Mouse (Mus musculus): Measurements from ENCODE around the gene Igsf21. TPM values are rescaled to one million over a fixed set of nuclear protein-coding genes. Genes with fewer than 3 reads are reported as not detected.
A peak's percentile ranks its signal among the peaks of the same experiment; 100 is the strongest.

The Igsf21 gene
- under 1 TPM; 0.12 to 0.29 TPM for total RNA-seq (2021)
- long read RNA-seq, experiment 1 = 0 reads
- long read RNA-seq, experiment 2 = 0 reads

DNA sequence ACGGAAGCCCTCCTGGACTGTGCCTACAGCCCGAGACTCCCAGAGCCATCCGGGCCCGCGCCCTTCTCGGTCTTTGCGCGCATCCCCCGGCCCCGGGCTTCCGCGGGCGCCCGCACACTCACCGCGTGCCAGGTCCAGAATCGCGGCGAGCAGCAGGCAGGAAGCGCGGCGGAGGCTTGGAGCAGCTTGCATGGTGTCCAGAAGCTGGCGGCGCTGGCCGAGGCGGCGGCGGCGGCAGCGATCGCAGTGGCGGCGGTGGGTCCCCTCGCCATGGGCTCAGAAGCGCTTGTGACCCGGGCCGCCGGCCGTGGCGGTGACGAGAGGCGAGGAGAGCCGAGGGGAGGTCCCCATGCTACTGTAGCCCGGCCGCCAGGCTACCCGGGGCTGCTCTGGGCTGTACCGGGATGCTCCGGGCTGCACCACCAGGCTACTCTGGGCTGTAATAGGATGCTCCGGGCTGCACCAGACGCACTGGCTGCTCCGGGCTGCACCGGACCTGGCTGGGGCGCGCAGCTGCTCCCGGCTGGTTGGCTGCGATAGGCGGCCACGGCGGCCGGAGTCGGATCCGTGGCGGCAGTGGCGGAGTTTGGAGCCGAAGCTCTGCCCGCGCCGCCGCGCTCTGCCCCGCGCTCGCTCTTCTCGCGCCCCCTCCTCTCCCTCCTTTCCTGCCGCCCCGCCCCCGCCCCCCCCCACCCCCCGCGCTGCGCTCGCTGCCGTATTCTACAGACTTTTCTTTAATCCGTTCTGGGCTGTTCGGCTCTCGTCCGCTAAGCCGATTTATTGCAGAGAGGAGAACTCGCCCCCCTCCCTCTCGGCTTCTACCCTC is at the start of gene Igsf21:
Gene Igsf21, minus strand, starts transcription at position 605 of the 826 bp plus-strand sequence.
- DNase-seq = peak; percentile 29

DNA sequence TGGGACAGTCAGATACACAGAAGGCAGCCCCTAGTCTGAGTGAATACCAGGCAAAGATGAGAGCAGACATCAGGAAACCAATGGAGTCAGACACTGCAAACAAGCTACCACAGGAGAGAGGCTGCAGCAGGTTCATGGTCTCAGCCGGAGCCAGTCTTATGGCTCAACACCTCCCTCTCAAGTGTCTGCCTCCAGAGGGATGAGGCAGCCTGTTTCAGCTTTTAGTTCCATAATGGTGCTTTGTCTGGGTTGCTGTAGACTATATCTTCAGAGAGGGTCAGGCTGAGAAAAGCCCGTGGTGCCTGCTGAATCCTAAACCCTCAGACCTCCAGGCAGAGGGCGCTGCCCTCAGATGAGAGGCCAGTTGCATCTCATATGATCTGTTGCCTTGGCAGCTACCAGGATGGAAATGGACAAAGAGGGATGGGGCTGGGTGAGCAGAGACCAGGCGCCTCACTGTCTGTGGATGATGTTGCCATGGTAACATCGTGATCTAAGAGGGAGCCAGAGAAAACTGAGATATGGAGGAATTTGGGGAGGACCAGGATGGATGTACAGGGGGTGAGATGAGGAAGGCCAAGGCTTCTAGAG is 39.2 kb upstream of the Igsf21 start:
- DNase-seq = no peak

DNA sequence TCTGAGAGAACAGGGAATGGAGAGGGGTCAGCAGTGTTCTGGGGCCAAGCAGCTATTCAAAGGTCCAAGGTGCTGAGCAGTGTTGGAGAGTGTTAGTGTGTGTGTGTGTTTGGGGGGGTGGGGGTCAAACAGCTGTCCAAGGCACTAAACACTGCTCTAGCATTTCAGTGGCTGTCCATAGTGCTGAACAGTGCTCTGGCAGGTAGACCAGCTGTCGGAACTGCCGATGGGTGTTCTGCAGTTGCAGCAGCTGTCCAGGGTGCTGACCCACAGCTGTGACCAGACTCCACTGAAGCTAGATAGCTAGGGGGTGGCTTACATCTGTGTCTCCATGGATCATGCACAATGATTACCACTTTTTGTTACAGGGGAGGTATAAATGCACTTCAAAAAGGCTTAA is 36.8 kb upstream of the Igsf21 start:
- DNase-seq = peak; percentile 54

DNA sequence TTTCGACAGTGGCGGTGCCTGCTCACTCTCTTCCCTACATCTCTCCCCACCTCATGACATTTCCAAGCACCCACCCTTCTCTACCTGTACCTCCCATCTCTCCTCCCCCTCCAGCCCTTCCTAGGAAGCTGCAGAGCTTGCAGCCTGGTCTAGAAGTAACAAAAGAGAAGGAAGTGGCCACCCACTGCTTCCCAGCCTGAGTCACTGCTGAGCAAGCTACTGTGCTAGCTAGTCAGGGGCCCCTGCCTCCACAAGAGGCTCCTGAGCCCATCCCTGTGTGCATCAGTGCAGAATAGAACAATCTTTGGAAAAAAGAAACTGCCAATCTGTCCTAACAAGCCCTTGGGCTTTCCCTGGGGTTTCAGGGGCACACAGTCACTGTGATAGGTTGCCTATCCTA is 31.7 kb upstream of the Igsf21 start:
- no peak for DNase-seq

DNA sequence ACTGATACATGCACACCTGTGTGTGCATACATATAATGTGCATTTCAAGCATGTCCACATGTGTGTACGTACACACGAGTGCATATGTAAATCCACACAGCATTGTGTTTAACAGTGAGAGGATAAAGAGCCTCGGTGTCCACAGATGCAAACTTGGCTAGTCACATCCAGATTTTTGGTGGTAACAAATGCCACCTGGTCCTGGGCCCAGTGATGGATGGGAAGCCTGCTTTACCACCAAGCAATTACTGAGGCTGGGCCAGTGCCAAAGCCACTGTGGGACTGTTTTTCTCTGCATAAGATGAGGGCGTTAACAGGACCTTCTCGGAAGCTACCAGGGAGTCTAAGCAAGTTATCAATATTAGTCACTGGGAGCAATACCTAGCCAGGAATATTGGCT is 25.3 kb upstream of the Igsf21 start:
- no peak for DNase-seq

DNA sequence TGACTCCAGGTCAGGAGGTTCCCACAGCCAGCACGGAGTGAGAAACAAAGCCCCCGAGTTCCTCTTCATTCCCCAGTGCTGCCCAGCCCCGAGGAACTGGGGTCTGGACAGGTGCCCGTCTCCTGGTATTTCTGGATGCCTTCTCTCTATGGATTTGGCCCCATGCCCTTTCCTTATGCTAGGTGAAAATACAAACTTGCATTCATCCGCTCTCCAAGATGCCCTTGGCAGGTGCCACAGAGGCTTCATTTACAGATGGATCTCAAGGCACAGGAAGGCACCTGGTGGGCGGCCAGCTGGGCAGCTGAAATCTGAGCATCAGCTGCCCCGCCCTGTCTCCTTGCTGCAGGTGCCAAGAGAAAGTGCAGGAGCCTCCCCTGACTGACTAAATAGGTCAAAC is 23.9 kb upstream of the Igsf21 start:
- DNase-seq = no peak

DNA sequence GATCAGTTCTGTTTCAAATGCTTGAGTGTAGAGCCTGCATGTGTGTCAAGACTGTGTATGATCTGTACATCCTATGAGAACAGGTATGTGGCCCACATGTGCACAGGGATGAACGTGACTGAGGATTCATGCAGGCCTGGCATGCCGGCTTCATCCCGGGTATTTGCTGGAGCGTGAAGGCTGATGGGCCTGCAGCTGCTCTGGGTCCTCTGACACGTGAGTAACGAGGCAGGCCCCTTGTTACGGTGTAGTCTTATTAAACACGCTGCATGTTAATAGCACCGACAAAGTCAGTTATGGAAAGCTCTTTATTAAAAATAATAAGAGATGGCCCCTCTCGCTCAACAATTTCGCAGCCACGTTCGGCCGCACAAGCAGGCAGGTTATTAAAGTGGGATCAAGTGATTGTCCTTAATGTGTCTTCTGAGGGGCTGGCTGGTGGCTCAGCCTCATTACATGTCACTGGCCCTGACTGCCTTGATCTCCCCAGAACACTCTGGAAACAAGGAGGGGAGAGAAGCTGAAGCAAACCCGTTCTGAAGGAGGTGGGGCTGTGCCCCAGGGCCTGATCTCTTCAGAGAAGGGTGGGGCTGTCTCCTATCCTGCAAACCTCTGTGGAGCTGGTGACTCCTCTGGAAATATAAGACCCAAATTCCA is 22.7 kb upstream of the Igsf21 start:
- no peak for DNase-seq

DNA sequence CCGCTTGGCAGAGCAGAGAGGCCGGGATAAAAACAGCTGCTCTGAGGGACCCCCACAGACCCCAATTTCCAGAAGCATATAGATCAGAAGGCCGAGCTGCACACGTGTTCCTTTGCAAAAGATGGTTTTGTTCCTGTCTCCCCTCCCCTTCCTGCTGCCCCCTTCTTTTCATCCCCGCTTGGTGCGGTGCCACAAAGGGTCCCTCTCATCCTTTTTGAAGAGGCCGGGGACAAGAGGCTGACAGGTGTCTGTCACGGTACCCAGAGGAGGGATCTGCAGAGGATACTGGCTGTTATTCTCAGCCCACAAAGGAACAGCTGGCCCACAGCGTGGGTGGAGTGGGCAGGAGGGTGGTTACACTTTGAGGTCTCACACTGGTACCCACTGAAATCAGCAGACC is 21.3 kb upstream of the Igsf21 start:
- no peak for DNase-seq

DNA sequence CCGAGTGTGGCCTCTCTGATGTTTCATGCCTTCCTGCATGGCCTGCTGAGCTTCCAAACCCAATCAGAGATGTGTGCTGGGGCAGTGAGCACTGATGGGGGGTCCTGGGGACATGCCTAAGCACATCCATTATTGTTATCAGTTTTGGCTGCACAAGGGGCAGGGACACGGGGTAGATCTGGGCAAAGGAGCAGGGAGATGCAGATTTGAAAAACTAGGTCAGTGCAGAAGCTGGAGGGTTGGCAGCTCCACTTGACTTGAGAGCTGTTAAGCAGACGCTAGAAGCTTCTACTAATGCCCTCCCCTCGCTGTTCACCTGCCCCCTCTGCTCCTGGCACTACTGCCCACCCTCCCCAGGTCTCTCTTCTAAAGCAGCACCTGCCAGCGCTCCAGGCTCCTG is 20.5 kb upstream of the Igsf21 start:
- DNase-seq = no peak

DNA sequence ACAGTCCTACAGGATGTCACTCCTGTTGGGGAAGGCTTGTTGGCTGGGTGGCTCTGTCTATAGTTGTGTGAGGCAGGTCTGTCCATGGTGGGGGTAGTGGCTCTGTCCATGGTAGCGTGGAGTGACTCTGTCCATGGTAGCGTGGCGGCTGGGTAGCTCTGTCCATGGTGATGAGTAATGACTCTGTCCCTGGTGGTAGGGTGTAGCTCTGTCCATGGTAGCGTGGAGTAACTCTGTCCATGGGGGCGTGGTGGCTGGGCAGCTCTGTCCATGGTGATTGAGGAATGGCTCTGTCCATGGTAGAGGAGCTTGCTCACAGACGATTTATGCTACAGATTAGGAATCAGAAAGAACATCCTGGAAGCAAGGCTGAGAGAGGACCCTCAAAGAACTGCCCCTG is 12.4 kb upstream of the Igsf21 start:
- peak; percentile 36 for DNase-seq

DNA sequence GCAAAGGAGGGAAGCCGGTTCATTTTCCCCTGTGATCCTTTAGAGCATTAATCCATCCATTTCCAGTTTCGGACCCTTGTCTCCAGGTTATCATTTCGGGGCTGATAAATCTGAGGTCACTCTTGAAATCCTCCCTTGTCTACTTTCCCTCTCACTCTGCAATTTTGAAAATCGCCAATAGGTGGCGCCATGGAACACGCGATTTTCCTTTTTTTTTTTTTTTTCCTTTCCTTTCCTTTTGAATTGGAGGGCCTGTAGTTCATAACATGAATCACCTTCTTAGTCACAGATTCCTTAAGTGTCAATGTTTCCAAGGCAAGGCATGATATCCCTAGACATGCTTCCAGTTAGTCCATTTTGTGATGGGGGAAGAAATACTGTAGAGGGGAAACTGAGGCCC is 5.8 kb upstream of the Igsf21 start:
- no peak for DNase-seq

DNA sequence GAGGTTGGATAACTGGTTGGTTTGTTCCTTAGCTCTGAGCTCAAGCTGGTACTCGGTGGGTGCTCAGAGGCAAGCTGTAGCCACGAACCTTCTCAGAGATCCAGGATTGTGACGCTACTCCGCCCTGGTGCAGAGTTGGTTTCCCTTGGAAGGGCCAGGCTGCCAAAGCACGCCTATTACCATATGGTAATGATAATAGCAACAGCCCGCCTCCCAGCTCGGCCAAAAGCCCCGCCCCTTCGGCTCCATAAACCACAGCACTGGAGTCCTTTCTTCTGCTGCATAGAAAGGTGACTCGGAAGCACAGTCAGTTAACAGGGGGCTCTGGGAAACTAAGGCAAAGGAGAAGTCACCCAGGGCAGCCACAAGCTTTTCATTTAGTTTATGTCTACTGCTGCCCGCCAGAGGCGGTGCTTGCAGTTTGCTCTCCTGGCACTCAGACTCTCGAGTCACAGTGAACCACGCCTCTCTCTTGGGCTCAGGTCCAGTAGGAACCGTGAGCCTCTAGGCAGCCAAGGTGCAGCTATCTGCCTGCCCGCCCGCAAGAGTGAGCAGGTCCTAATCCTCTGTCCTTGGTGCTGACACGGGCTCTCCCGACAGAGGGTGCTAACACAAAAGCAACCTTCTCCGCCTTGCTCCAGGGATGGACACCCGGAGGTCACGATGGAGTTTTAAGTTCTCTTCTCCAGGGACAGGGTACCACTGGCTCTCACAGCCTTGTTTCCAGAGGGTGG is 2.6 kb upstream of the Igsf21 start:
- no peak for DNase-seq

DNA sequence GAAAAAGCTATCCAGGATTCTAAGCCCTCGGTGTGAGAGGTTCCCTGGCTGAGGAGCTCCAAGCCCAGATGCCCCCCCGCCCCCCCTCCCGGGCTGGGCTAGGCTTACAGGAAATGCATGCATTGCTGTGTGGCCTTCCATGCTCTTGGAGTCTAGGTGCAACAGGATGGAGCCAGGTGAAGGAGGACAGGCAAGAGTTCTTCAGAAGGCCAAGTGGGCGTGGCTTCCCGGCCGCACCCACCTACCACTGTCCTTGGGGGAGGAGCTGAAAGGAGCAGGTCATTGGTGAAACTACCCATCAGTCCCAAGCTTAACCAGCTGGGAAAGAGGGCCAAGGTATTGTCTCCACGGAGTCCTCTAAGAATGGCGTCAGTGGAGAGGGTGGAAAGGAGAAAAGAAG is 1.8 kb upstream of the Igsf21 start:
- DNase-seq = no peak

DNA sequence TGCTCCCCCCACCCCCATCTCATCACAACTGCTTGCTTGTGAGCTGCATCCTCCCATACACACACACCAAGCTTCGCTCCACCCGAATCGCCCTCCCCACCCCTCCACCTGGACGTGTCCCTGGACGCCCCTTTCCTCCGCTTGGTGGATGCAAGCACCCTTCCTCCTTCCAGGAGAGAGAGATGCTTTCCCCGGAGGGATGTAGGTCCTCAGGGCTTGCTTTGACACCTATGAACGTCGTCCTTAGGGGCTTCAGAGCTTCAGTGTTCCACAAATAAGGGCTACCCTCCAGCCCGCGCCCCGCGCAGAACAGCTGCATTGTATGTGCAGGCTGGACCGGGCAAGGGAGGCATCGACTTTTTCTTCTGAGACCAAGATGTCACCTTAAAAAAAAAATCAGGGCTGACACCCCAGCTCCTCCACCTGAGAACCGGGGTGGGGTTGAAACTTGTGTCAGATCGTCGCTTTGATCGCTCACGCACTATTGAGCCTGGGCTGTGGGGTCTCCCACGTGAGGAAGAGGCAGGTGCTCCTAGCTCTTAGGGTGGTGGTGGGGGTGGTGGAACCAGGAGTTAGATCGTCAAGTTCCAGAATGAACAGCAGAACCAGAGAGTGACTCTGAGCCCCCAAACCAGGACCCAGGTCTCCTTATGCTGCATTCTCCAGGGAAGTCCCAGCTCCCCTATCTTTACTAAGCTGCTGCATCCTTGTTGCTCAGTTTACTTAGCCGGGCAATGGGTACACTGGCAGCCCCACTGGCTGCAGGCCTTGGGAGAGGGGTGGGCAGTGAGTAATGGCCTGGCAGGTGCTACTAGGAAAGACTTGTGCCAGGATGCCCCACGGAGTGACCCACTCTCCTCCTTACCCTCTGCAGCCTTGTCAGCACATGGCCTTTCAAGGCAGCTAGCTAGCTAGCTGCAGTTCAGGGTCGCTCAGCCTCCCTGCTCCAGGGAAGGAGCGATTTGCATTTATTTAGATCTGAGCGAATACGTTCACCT is 721 bp upstream of the Igsf21 start:
- DNase-seq = no peak

DNA sequence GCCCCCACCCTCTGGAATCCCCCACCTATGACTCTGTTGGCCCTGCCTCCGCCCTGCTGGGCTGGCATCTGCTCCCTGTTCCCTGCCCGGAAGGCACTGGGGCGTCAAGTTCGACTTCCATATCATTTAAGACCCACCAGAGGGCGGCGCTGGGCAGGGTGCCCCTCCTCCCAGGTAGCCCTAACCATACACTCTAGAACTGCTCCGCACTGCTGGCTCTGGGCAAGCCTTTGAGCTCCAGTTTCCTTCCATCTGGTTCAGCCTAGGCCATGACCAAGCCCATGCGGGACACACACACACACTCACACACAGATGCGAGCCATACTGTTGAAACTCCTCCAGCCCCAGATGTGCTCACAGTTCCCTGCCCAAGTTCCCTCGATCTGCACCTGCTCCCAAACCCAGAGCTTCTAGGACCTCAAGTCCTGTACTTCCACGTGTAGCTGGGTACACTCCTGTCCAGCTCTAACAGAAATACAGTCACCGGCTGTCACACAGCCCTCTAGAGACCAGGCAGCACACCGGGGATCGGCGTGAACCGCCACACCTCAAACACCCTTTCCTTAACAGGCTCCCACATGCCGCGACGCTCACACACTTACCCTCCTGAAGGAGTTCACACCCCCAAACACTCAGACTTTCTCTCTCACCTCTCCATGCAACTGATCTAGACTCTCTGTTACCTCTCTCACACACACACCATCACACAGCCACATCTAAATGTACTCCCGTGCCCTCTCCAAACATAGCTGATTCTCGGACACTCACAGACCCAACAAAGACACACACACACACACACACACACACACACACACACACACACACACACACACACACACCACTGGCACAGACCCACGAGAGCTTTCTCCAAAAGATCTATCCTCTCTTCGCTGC is 1.1 kb downstream of the Igsf21 start:
- no peak for DNase-seq

DNA sequence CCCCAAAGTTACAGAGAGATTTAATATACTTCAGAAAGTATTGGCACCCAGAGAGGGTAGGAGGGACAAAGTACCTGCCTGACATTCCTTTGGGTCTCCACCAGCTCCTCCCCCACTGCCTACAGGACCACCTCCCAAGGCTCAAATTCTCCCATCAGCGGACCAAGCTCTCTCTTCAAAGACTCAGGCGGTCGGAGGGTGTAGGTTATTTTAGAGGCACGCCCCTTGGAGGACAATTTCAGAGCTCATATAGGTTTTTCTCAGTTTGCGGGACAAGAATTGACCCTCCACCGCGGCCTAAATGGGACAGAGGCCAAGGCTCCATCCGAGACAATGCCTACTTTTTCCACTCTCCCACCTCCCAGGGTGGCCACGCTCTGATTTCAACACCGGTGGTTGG is 1.7 kb downstream of the Igsf21 start:
- no peak for DNase-seq

DNA sequence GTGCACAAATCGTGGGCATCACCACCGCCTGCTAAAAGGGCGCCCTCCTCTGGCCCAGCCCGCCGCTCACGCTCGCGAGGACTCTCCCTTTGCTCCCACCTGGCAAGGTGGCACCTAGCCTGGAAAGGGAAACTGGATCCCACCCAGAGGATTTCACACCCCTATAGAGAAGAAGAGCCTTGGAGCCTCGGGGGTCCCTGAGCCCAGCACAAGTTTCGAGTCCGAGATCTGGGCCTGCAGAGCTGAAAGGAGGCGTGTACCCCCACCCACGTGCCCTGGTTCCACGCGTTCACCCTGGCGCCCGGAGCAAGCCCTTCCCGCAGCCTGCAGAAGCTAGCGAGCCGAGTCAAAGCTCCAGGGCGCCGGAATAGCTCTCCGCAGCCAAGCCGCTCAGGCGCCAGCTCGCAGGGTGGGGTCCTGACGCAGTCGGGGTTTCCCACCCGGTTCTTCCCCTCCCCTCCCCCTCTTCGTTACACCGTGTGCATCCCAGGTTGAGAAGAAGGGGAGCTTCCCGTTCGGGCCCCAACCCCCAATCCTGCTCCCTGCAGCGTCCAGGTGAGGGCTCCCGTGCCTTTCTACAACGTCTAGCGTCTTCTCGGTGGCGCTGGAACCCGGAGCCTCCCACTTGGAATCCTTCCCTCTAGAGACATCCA is 2.3 kb downstream of the Igsf21 start:
- DNase-seq = no peak

DNA sequence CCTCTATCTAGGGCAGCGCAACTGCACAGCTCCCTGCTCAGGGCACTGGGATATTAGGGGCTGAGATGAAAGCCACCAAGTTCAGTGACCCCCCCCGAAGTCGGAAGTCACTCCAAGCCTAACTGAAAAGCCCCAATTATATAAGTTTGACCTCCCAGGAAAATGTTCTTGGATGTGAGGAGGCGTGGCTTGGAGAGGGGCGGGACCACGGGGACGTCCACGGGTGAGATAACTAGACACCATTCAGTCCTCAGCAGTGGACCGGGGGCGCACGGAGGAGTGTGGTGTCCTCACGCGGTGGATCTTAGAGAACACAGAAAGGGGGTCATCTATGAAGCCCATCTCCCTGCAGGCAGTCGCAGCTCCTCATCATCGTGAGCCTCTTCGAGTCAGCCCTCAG is 3.4 kb downstream of the Igsf21 start:
- DNase-seq = no peak

DNA sequence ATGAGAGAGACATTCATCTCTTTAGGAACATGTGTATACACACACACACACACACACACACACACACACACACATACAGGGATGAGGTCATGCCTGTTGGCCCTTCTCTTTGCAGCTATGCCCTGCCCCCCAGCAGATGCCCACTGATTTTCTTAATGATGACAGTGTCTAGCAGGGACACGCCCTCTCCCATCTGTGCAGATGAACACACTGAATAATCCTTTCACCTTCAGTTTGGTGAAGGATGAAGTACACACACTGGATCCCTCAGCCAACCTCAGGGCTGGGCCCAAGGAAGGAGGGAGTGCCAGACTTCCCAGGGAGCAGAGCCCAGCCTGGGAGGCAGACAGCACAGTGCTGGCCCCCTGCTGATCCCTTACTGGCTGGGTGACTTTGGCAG is 4.3 kb downstream of the Igsf21 start:
- no peak for DNase-seq

DNA sequence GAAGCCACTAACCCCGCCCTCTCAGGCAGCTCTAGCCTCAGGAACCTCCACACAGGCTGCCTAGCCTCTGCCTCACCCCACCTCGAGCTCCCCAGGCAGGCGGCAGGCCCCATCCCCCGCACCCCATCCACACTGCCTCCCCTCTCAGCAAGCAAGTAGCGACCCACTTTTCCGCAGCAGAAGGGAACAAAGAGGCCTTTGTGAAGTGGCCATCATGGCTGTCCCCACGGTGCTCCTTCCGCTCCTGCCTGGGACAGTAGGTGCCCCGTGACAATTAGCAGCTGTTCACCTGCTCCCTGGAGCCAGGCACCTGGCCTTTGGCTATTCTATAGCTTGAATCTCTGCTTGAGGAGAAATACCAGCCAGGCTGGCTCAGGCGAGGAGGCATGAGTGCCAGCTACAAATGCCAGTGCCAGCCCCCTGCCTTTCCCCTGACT is 9.3 kb downstream of the Igsf21 start:
- no peak for DNase-seq

Measured in gastrocnemius, postnatal 10 days (tissue).